Mouse (Mus musculus) heart, postnatal 25 days (tissue): ENCODE results near the gene Apeh. TPM values are rescaled to one million over a fixed set of nuclear protein-coding genes. Genes with fewer than 3 reads are reported as not detected.

Source experiments
- DNase-seq: peaks from one replicate; pipeline ENCODE4 v3.0.0; 2022; ENCODE audit warnings: low spot score
- intact Hi-C: fragments of 180-260 bp; cut with DNase I; formaldehyde crosslinking; loops from one replicate; pipeline ENCODE4 v1.15.1; 2025
- total RNA-seq, 2 experiments: library from RNA; stranded (reverse); gene quantifications; 2 replicates each; pipeline ENCODE4 v1.2.3; 2021

Apeh gene
- total RNA-seq, 2 experiments from 2014 or later = 43.1 to 45.4 TPM

DNA sequence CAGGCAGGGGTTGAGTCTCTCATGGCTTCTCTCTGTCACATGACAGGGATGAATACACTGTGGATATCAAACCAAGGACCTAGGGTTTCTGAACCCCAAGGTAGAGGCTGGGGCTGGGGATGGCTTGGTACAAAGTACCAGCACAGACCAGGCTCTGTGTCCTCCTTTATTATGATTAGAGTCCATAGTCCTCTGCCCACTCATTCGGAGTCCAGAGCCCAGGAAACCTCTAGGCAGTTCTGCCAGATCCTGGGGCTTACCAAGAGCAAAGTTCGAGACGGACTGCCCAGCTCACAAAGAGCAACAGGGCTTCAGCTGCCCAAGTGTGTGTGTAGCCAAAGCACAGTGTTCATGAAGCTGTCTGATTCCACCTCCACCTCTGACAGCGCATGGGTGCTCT is 9.1 kb downstream of the Apeh start:
- intact Hi-C loops = no loop called here
- DNase-seq = no peak

DNA sequence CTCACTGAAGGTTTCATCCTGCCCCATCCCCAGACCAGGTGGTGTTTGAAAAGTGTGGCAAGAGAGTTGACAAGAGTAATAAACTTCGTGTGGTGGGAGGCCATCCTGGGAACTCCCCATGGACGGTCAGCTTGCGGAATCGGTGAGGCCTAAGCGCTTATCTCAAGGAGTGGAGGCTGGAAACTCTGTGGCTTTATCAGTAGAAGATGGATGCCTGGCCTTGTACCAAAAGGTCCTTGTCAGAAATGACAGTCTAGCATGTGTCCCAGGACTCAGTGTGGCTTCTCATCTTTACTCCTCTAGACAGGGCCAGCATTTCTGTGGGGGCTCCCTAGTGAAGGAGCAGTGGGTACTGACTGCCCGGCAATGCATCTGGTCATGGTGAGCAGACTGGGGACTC is 10.8 kb downstream of the Apeh start:
- intact Hi-C loops = no loop called here
- no peak for DNase-seq

DNA sequence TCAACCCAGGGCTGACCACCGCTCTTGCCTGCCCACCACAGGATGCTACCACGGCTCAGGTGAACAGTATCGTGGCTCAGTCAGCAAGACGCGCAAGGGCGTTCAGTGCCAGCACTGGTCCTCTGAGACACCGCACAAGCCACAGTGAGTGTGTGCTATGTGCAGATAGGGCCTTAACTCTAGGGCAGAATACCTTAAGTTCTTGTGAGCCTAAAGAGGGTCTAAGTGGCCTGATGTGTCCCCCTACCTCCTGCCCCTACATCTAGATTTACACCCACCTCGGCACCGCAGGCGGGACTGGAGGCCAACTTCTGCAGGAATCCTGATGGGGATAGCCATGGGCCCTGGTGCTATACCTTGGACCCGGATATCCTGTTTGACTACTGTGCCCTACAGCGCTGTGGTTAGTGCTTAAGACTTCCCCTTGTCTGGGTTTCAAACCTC is 11.4 kb downstream of the Apeh start, which contains the start of gene Rnf123:
Gene Rnf123, minus strand, starts transcription at position 359 of the 444 bp plus-strand sequence.
- DNase-seq = no peak
- intact Hi-C loops = no loop called here

DNA sequence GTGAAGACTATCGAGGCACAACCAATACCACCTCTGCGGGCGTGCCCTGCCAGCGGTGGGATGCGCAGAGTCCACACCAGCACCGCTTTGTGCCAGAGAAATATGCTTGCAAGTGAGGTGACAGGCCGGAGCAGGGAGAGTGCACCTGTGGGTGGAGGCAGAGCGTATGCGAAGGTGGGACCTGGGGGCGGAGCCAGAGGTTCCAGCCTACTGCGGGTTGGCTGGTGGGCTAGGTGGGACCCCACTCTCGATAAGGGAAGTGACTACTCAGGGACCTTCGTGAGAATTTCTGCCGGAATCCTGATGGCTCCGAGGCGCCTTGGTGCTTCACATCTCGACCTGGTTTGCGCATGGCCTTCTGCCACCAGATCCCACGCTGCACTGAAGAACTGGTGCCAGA is 11.9 kb downstream of the Apeh start:
- no peak for DNase-seq
- intact Hi-C loops = no loop called here

DNA sequence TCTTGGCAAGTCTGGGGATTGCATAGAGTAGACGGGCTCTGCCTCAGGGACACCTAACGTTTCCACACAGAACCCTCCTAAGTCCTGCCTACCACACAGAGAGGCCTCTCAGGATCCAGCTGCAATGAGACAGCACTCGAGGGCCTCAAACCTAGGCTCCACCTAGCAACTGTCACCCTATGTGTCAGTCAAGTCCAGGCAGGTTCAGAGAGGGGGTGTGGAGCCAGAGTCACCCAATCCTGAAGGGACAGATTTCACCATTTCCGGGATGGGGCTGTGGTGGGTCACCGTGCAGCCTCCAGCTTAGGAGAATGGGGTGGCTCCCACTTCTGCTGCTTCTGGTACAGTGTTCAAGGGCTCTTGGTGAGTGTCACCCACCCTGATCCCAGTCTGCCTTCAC is 14.2 kb downstream of the Apeh start, which contains the start of gene Mst1:
Gene Mst1, plus strand, starts transcription at position 269 of the 400 bp plus-strand sequence.
- DNase-seq = no peak
- intact Hi-C loops = no loop called here

DNA sequence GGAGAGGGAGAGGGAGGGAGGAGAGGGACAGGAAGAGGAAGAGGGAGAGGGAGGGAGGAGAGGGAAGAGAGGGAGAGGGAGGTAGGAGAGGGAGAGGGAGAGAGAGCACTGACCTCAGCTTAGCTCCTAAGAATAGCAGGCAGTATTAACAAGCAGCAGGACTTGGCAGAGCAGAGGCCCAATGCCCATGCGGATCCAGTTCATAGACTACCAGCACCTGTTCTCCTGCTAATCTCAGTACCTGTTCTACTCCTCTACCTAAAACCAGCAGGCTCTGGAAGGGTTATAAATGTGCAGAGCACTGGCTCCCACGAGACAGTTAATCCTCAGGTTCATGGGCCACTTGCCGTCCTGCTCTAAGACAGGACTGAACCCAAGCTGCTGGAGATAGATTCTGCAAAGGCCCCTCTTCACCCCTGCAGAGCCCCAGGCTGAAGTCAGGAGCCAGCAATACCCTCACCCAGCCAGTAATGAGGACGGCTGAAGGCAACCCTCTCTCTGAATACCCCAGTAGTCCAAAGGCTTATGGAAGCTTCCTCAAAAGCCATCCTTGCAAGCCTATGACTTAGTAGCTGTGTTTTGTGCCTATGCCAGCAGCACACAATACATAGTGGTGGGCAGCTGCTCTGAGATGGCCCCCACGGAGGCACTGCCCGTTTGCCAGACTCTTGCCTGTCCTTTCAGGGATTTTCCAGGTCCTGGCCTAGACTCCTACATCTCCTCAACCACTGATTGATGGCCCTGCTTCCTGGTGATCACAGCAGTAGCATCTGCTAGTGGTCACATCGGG is 21.1 kb downstream of the Apeh start:
- intact Hi-C loops = no loop called here
- no peak for DNase-seq

DNA sequence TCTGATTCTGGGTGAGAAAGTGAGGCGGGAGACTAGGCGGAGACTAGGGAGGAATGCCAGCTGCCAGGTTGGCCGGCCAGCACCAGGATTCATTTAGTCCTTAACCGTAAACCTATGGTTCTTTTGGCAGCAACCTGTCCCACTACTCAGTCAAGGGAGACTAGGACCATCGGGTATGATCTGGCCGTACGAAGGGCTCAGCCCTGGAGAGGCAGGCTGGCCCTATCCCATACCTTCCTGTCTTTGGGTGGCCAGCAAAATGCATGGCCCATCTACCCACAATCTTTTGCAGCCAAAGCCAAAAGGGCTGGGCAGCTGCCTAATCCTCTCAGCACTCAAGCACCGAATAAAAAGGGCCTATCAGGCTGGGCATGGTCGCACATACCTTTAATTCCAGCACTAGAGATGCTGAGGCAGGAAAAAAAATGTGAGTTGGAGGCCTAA is 21.9 kb downstream of the Apeh start:
- intact Hi-C loops = no loop called here
- DNase-seq = no peak

DNA sequence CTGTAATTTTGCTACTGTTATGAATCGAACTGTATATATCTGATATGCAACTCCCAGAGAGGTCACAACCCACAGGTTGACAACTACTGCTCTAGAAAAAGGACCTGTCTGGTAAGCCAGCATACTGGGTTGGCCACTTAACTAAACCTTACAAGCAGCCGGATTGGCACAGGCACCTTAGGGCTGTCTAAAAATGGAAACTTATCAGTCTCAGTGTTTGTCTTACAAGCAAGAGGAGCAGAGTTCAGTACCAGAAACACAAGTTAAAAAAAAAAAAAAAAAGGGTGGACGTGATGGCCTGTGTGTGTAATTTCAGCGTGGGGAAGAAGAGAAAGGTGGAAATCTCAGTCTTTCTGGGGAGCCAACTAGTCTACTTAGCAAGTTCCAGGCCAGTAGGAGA is 22.6 kb downstream of the Apeh start:
- no peak for DNase-seq
- intact Hi-C loops = no loop called here

DNA sequence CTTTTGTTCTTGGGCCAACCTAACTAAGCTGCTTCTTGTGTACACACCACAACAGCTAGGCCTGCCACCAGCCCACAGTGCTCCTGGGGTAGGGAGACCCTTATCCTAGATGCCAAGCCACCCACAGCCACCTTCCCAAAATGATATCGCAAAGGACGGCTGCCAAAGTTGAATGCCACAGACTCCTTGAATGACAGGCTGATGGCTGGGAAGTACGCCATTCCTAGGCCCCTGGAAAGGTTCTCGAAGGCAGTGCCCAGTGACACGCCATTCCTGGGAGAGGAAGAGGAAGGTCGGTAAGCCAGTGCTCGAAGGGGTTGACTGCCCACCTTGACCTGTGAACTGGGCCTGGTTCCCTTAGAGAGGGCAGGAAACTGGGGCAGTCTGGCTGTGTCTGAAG is 24.9 kb downstream of the Apeh start:
- DNase-seq = no peak
- intact Hi-C loops = no loop called here

DNA sequence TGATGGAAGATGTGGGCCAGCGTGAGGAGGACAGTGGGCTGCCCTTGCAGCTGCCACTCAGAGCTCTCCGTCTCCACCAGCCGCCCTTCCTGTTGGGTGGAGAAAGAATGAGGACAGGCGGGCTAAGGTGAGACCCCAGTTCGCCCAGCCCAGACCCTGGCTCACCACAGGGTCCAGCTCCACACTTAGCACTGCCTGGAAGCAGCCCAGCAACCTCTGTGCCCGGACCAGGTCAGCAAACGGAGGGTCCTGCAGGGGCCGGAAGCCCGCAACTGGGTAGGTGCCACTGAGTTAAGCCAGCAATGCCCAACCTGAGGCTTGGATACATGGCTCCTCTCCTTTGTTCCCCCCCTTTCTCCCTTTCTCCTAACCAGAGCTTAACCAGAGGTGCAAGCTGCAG is 25.4 kb downstream of the Apeh start:
- intact Hi-C loops = no loop called here
- no peak for DNase-seq

DNA sequence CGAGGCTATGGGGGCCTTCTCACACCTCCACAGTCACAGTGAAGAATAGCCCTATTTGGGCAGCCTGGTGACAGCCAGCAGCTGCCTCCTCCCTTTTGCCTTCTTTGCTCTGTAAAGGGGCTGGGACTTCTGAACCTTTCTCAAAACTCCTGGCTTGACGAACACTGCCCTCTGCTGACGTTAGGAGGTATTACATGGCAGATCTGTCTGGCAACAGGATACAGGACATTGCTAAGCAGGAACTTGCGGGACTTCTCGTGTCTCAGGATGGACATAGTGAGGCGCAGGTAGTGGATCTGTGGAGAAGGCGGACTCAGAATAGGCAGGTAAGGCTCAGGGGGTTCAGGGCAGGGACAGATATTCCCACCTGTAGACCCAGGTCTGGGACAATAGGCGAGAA is 26.5 kb downstream of the Apeh start:
- peak; percentile 56 for DNase-seq
- intact Hi-C loops = loop anchor here (1.0 kb wide), 1 partner anchor 164 kb away; no protein-coding TSS in a partner anchor

DNA sequence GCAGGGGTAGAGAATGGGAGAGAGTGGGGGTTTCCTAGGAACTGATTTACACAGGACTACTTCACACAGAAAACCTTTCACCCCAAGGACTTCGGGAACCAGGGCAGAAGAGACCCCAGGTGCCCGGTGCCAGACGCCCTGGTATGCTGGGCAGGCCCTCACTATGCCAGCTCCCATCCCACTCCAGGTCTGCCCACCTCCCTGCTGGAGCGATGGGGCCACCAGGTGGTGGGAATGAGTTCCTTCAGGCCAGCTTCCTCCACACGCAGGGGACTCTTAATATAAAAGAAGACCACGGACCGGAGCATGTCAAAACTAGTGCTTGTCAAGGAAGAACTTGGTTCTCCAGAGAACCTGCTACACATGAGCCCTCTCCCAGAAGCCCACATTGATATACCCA is 27.2 kb downstream of the Apeh start:
- DNase-seq = no peak
- intact Hi-C loops = no loop called here

DNA sequence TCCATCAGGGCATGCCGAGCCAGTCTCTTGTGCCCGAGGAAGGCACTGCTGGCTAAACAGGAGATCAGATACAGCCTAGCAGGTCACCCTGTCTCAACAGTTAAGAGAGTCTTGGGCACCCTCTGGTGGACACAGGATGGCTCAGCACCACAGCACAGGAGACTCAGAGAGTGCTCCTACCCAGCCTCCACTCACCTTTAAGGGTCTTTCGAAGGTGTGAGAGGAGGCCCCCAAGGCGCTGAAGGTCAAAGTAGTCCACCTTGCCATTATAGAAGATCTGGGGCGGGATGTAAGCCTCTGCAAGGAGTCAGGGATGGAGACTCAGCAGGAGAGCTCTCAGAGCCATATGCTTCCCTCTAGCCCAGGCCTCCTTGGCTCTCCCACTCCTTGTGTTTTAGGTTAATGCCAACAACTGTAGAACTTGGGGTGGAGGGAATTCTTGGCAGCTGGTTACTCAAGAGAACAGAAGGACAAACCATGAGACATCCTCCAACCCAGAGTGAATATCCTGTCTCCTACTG is 28.9 kb downstream of the Apeh start:
- intact Hi-C loops = loop anchor here (2.0 kb wide), 1 partner anchor 101 kb away; no protein-coding TSS in a partner anchor
- DNase-seq = no peak

DNA sequence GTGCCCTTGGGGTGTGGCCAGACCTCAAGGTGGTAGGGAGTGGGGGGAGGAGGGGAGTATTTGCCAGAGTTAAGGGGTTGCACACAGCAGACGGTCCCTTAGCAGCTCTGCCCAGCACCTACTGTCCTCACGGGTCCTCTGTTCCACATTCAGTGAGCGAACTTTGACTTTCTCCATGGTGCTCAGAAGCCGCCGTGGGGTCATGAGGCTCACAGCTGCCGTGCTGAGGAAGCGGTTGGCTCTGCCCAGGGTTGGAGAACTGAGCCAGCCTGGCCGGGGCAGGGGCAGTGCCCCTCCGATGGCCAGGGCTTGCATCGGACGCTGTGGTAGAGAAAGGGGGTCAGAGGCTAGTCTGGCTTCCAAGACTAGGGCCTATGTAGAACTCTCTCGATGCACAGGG is 31.0 kb downstream of the Apeh start:
- intact Hi-C loops = no loop called here
- no peak for DNase-seq

DNA sequence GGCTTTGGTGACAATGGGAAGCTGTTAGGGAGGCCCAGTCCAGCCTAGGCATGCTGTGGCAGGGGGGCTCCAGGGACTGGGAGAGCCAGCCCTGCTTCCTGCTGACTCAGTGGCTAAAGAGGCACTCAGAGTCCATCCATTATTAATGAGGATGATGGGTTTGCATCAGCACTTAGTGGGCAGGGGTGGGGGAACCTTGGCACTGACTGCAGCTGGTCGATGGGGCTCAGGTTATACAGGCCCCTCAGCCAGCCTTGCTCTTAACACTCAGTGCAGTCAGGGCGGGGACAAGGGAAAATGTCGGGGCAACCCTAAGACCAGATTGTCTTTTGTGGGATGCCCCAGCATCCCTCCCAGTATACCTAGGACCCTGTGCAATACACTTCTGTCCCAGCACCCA is 32.3 kb downstream of the Apeh start:
- intact Hi-C loops = no loop called here
- DNase-seq = no peak

DNA sequence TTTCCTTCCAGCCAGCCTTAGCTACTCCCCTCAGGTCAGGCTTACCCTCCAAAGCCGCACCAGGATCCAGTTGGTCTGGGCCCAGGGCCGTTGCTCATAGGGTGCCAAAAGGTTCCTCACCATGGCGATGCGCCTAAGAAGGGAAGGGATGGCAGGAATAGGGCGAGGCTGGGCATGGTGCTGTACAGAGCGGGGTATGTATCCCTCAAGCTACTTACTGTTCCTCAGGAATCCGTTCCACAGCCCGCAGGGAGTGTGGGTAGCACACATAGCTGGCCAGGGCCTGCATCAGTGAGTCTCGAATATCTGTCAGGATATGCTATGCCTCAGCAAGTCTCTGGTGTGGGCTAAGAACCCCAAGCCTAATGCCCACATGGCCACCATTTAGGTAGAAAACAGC is 36.1 kb downstream of the Apeh start:
- DNase-seq = no peak
- intact Hi-C loops = no loop called here

DNA sequence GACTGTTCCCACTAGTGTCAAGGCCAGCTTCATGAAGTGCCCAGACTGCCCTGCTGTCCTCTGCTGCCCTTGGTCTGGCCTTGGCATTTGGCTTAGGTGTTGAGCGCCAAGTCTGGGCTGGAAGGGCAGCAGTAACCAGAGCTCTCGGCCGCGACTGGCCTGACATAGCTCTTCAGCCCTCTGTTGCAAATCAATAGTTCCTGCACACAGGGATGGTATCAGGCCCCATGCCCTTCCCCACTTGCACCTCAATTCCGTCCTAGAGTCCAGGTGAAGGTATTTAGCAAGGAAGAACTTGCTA is 37.2 kb downstream of the Apeh start:
- no peak for DNase-seq
- intact Hi-C loops = no loop called here

DNA sequence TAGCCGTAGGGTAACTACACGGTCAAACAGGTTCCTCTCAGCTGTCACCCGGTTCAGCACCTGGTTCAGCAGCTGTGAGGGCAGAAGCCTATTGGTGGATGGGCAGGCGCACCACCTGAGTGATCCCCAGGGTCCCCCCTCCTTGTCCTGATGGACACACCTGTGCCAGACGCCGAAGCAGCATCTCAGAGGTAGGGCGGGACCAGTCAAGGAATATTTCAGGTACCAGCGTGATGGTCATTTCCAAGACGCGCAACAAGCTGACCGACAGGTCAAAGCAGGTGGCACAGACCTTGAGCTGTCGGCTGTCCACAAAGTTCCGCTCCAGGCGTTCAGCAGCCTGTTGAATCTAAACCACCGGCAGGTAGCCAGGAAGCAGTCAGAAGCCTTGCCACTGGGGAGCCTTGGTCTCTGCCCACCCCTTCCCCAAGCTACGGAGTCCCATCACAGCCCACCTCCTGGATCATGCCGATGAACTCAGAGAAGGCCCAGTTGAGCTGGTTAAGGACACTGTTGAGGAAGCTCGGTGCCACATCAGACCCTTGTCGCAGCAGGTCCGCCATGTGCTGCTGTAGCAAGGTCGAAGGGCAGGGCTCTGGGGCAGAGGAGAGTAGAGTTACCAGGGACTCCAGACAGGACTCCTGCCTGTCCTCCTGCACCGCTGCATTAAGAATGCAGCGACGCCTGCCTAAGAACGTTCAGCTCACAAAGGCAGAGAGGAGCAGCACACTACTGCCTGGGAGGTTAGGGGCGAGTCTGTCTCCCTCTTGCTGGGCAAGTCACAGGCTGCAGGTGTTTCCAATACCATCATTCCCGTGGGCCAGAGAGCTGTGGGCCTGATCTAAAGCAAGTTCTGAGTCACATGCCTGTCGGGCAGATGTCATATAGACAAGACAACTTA is 37.8 kb downstream of the Apeh start:
- DNase-seq = no peak
- intact Hi-C loops = no loop called here

DNA sequence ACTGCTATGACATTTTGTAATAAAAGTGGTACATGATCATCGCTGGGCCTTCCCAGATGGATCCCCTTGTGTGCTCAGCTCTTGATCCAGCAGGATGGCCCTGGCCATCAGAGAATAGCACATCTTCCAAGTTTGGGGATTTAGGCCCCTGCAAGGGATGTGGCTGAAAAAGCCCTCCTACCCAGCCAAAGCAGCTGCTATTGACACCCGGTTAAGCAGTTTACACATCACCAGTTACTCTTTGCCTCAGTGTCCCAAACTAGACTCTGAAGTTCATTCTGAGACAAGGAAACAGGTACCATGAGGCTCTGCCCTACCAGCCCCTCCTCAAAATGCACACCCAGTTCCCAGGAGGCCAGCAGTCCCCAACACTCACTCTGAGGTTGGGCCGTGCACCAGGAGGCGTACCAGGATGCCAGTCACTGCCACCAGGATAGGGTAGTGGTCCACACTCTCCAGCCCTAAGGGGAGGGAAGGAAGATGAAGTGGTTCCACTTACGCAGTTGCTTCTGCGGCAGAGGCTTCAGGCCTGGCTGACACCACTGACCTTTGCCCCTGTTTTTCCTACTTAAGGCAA is 38.7 kb downstream of the Apeh start:
- no peak for DNase-seq
- intact Hi-C loops = no loop called here

DNA sequence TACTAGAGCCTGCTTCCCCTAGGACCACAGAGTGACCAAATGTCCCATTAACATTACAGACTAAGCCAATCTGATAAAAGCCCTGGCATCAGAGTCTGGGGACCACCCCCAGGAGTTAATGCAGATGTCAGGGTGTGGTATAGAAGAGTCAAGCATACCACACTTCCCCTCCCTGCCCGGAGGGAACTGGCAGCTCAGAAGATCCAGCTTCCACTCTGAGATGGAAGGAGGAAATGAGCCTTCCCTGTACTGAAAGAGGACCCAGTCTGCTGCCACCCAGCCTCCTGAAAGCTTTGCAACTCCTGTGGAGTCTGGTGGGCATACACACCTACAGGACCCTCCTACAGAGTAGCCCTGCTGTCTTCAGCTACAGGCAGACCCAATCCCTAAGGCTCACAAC is 39.3 kb downstream of the Apeh start:
- no peak for DNase-seq
- intact Hi-C loops = no loop called here
